Mouse (Mus musculus) spleen, adult 2 months (tissue): ENCODE results near the gene Kdm6a.

Experiments
- CTCF ChIP-seq: fragments of 200-500 bp; IDR thresholded peaks from 2 replicates; pipeline ENCODE4 v1.5.1; 2011; ENCODE audit warnings: mild to moderate bottlenecking, inconsistent platforms; ENCODE audit not compliant: insufficient read depth, insufficient read length, insufficient replicate concordance; ENCODE audit errors: extremely low read depth
- POLR2A ChIP-seq: fragments of 200-500 bp; IDR thresholded peaks from 2 replicates; pipeline ENCODE4 v1.6.1; 2011; ENCODE audit warnings: low read depth, low read length, inconsistent platforms

GRCm38 (mm10) chrX:18163917-18164624 is 1.7 kb downstream of the Kdm6a start:
- TF ChIP-seq POLR2A: no peak
- no peak for TF ChIP-seq CTCF
